Mouse (Mus musculus) olfactory bulb, adult 2 months (tissue): ENCODE measurements around the gene Cacng1.

ENCODE experiments used
- CTCF ChIP-seq: fragments of 200-500 bp; IDR thresholded peaks from 2 replicates; pipeline ENCODE4 v1.5.1; 2012; ENCODE audit warnings: low read depth, mild to moderate bottlenecking, low read length, moderate library complexity; ENCODE audit not compliant: insufficient read depth
- POLR2A ChIP-seq: fragments of 200-500 bp; IDR thresholded peaks from 2 replicates; pipeline ENCODE4 v1.6.1; 2012; ENCODE audit warnings: mild to moderate bottlenecking, low read depth, low read length, moderate library complexity; ENCODE audit not compliant: insufficient read depth

DNA sequence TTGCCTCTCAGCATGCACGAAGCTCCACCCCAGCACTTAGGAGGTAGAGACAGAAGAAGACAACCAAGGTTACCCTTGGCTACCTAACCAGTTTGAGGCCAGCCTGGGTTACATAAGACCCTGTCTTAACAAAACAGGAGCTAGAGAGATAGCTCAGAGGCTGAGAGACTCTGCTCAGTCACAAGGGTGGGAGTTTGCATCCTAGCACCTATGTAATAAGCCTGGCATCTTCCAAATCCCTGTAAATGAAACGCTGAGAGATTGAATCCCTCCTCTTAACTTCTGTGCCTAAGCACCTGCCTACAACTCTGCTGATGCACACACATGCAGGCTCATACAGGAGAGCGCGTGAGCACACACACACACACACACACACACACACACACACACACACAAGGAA lies 55.9 kb downstream of the Cacng1 start:
- no peak for TF ChIP-seq CTCF
- no peak for TF ChIP-seq POLR2A
